Mouse (Mus musculus) E14TG2a.4 (cell line): Measurements from ENCODE around the gene Insm2.

Experiments
- CTCF ChIP-seq: conservative IDR thresholded peaks from 2 replicates; pipeline ENCODE4 v1.5.1; 2014; ENCODE audit warnings: low read length
- NANOG ChIP-seq: IDR thresholded peaks from 2 replicates; pipeline ENCODE4 v1.6.1; 2014; ENCODE audit warnings: borderline replicate concordance, low read length, mixed read lengths

DNA sequence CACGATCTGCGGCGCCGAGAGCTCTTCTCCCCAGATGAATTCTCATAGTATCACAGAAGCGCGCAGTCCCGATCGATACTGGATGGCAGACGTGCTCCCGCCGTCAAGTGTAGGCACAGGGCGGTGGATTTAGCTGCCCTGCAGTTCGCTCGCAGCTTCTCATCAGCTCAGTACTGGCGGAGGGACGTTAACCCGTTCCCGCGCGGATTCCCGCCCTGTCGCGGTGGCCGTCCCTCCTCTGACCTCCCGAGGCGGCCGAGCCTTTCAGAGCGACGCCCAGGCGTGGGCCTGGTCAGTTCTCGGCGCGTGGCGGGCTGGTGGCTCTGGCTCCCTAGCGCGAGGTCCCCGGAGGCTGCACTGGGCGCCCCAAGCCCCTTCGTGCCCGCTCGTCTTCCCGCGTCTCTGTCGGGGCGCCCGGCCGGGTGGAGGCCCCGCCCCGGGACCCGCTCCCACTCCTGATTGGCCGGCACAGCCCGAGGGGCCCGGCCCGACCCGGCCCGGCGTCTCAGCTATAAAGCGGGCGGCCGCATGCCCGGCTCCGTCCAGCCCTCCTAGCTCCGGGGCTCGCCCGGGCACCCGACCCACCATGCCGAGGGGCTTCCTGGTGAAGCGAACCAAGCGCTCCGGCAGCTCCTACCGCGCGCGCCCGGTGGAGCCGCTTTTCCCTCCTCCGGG, at the start of gene Insm2:
- TF ChIP-seq CTCF (no peak), NANOG (no peak)
